Mouse (Mus musculus) adrenal gland, adult (tissue): ENCODE data around the gene Lix1.
"Not testable (repeated sequence)": the region's sequence is repeated elsewhere in the genome, so short reads cannot be mapped to it uniquely, and the experiment has no call there.

Experiments used
- DNase-seq, 2 experiments: peaks; one replicate each; pipeline ENCODE4 v3.0.0; 2022 to 2023; ENCODE audit warnings: low spot score in 1 of 2; ENCODE audit not compliant: inconsistent age in 2 of 2

Lix1 gene

GRCm38 (mm10) chr17:17492116-17492515, 89.6 kb downstream of the Lix1 start:
- DNase-seq = peak in 1 of 2 experiments; percentile 26

DNA sequence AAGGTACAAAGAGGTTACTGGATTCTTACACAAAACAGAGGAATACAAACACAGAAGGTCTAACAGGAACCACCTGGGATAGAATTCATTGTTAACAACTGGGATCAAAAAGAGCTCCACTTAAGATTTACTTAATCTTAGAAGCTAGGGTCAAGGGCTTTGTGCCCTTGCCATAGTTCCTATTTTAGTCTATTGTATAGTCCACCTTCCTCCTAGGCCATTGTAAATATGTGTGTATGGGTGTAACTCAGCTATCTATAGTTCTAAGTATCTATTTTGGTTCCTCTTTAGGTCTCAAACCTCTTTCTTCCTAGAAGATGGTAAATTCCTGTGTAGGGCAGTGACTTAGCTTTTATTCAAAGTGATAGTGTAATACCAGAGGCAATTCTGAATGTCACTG, 93.8 kb downstream of the Lix1 start:
- not testable (repeated sequence) for DNase-seq

GRCm38 (mm10) chr17:17496730-17497129, 94.3 kb downstream of the Lix1 start:
- DNase-seq = peak in 1 of 2 experiments; percentile 16

- no peak for DNase-seq
Measured at GRCm38 (mm10) chr17:17498848-17499247, 96.4 kb downstream of the Lix1 start.

GRCm38 (mm10) chr17:17499278-17499677, 96.8 kb downstream of the Lix1 start:
- DNase-seq = no peak

GRCm38 (mm10) chr17:17506677-17507076, 104.2 kb downstream of the Lix1 start:
- DNase-seq = peak in 1 of 2 experiments; percentile 15
